Mouse (Mus musculus) cerebellum, adult 11-12 months (tissue): Measurements from ENCODE around the gene Cela3a.
"Not testable (repeated sequence)": the region's sequence is repeated elsewhere in the genome, so short reads cannot be mapped to it uniquely, and the experiment has no call there.

ENCODE experiments used
- DNase-seq: peaks from one replicate; pipeline ENCODE4 v3.0.0; 2022

Gene Cela3a

GRCm38 (mm10) chr4:137409691-137410090, at the start of gene Cela3a:
Gene Cela3a, minus strand, starts transcription at chr4:137409791.
- DNase-seq, result no peak

GRCm38 (mm10) chr4:137458861-137459260, 49.3 kb upstream of the Cela3a start:
- no peak for DNase-seq

- DNase-seq, result no peak
Observed at GRCm38 (mm10) chr4:137458310-137458709, 48.7 kb upstream of the Cela3a start.

GRCm38 (mm10) chr4:137457292-137457691, 47.7 kb upstream of the Cela3a start:
- no peak for DNase-seq

GRCm38 (mm10) chr4:137456581-137456980, 47.0 kb upstream of the Cela3a start:
- DNase-seq, result no peak

GRCm38 (mm10) chr4:137454582-137454981, 45.0 kb upstream of the Cela3a start:
- DNase-seq, result no peak

- no peak for DNase-seq
Observed at GRCm38 (mm10) chr4:137453234-137453767, 43.7 kb upstream of the Cela3a start, which contains the start of gene 1700013G24Rik. Gene 1700013G24Rik, plus strand, starts transcription at chr4:137453284.

- no peak for DNase-seq
Observed at GRCm38 (mm10) chr4:137452190-137452589, 42.6 kb upstream of the Cela3a start.

GRCm38 (mm10) chr4:137449715-137450114, 40.1 kb upstream of the Cela3a start:
- no peak for DNase-seq

- DNase-seq, result no peak
Observed at GRCm38 (mm10) chr4:137449132-137449531, 39.5 kb upstream of the Cela3a start.

GRCm38 (mm10) chr4:137448641-137449040, 39.0 kb upstream of the Cela3a start:
- no peak for DNase-seq

- no peak for DNase-seq
Observed at GRCm38 (mm10) chr4:137448197-137448596, 38.6 kb upstream of the Cela3a start.

- no peak for DNase-seq
Observed at GRCm38 (mm10) chr4:137447363-137448196, 38.0 kb upstream of the Cela3a start.

- no peak for DNase-seq
Observed at GRCm38 (mm10) chr4:137445881-137446280, 36.3 kb upstream of the Cela3a start.

- peak; percentile 59 for DNase-seq
Observed at GRCm38 (mm10) chr4:137443625-137444024, 34.0 kb upstream of the Cela3a start.

- DNase-seq, result no peak
Observed at GRCm38 (mm10) chr4:137441332-137441731, 31.7 kb upstream of the Cela3a start.

GRCm38 (mm10) chr4:137438842-137439241, 29.3 kb upstream of the Cela3a start:
- no peak for DNase-seq

- no peak for DNase-seq
Observed at GRCm38 (mm10) chr4:137436979-137437669, 27.5 kb upstream of the Cela3a start.

GRCm38 (mm10) chr4:137432700-137433550, 23.3 kb upstream of the Cela3a start:
- not testable (repeated sequence) for DNase-seq

GRCm38 (mm10) chr4:137430502-137430901, 20.9 kb upstream of the Cela3a start, which contains the start of gene Cela3b:
Gene Cela3b, minus strand, starts transcription at chr4:137430540.
- no peak for DNase-seq

GRCm38 (mm10) chr4:137417712-137418564, 8.3 kb upstream of the Cela3a start:
- no peak for DNase-seq

- DNase-seq, result no peak
Observed at GRCm38 (mm10) chr4:137414936-137415335, 5.3 kb upstream of the Cela3a start.
